Mouse (Mus musculus): Measurements from ENCODE around the gene BC030870.

GRCm38 (mm10) chr8:65053968-65054367, 75.4 kb downstream of the BC030870 start:
- TF ChIP-seq POLR2A (IDR thresholded peaks at IDR 0.05; ENCODE audit: borderline replicate concordance, low read depth, low read length) (no peak), CTCF (IDR thresholded peaks at IDR 0.05; ENCODE audit: low read depth, low read length) (no peak)

All from bone marrow macrophage, adult 2 months (primary cell).